ENCODE assay signal across 11 mouse cellular contexts in the genomic region with DNA sequence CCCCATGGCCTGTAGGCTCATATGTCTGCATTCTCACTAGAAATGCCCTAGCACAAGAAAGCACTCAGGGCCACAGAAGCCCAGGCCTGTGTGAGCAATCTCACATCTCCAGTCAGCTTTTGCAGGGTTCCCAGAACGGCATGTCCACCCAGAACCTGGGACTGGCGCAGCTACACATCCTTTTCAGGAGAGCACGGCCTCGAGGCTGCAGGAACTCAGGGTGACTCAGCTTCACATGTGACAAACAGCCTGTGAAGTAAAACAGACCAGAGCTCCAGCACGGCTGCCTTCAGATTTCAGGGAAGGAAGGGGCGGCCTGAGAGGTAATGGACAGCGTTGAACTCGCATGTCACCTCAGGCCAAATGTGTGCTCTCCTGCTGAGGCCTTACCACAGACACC. TPM values are rescaled to one million over a fixed set of nuclear protein-coding genes. Genes with fewer than 3 reads are reported as not detected.
A peak's percentile ranks its signal among the peaks of the same experiment; 100 is the strongest.
DNase-seq lines count a peak whose midpoint lies in the region; ATAC-seq and TF ChIP-seq lines count a peak whose summit lies in the region.
"Had no signal": no experiment of that assay in that cellular context is flagged by ENCODE, and none has a peak within 500 bp of the region (broad histone marks: within the 10 kb centered on the region; RNA-seq: fewer than 3 reads in every experiment).

No protein-coding gene starts in this region.

- H3K9me3 ChIP-seq in hindbrain, postnatal 0 days (ENCODE audit: low read length): no peaks in the 10 kb centered on the region
- no peaks in the 10 kb centered on the region for H3K9me3 ChIP-seq in hindbrain, embryonic 14.5 days (ENCODE audit: control insufficient read depth, low read length)
- no peaks in the 10 kb centered on the region for H3K9me3 ChIP-seq in embryonic facial prominence, embryonic 10.5 days
- H3K9me3 ChIP-seq in hindbrain, embryonic 10.5 days: no peaks in the 10 kb centered on the region
- H3K9me3 ChIP-seq: liver, embryonic 13.5 days; neural tube, embryonic 13.5 days had no signal

- no peaks in the 10 kb centered on the region for H3K36me3 ChIP-seq in hindbrain, postnatal 0 days (ENCODE audit: insufficient read depth, low read length)
- H3K36me3 ChIP-seq in hindbrain, embryonic 14.5 days (replicated peaks; ENCODE audit: control insufficient read depth, insufficient read depth): no peaks in the 10 kb centered on the region
- no peaks in the 10 kb centered on the region for H3K36me3 ChIP-seq in embryonic facial prominence, embryonic 10.5 days (replicated peaks)
- H3K36me3 ChIP-seq in hindbrain, embryonic 10.5 days: no peaks in the 10 kb centered on the region
- H3K36me3 ChIP-seq: liver, embryonic 13.5 days; neural tube, embryonic 13.5 days had no signal

- peak; percentile 7 for DNase-seq in hindbrain, postnatal 0 days (ENCODE audit: low spot score)
- DNase-seq in hindbrain, embryonic 14.5 days (ENCODE audit: low spot score): no peak
- DNase-seq in NIH3T3 (ENCODE audit: low read depth): peak; percentile 70
- no peak for DNase-seq in embryonic facial prominence, embryonic 10.5 days (ENCODE audit: low spot score)
- DNase-seq in layer of hippocampus, adult 9-11 months: no peak
- DNase-seq in cerebellum, adult 8-10 months: no peak
- DNase-seq in hindbrain, embryonic 10.5 days (ENCODE audit: low spot score): no peak
- DNase-seq: liver, embryonic 13.5 days had no signal

- H3K4me3 ChIP-seq in hindbrain, postnatal 0 days (ENCODE audit: low read length): no peak overlapping the region
- H3K4me3 ChIP-seq in hindbrain, embryonic 14.5 days (replicated peaks; ENCODE audit: low read length): no peak overlapping the region
- no peak overlapping the region for H3K4me3 ChIP-seq in embryonic facial prominence, embryonic 10.5 days
- H3K4me3 ChIP-seq in hindbrain, embryonic 10.5 days: no peak overlapping the region
- H3K4me3 ChIP-seq: liver, embryonic 13.5 days; neural tube, embryonic 13.5 days had no signal

- TF ChIP-seq CTCF in hindbrain, postnatal 0 days (IDR thresholded peaks at IDR 0.05; ENCODE audit: low read depth): no peak

- H3K27ac ChIP-seq in hindbrain, postnatal 0 days: no peak overlapping the region
- no peak overlapping the region for H3K27ac ChIP-seq in hindbrain, embryonic 14.5 days
- peak overlapping the region; percentile 54 for H3K27ac ChIP-seq in embryonic facial prominence, embryonic 10.5 days (replicated peaks)
- no peak overlapping the region for H3K27ac ChIP-seq in hindbrain, embryonic 10.5 days
- H3K27ac ChIP-seq: liver, embryonic 13.5 days; neural tube, embryonic 13.5 days had no signal

- H3K27me3 ChIP-seq in hindbrain, postnatal 0 days (ENCODE audit: insufficient read depth, low read length): no peaks in the 10 kb centered on the region
- H3K27me3 ChIP-seq in hindbrain, embryonic 14.5 days (ENCODE audit: control insufficient read depth, insufficient read depth, low read length): no peaks in the 10 kb centered on the region
- no peaks in the 10 kb centered on the region for H3K27me3 ChIP-seq in embryonic facial prominence, embryonic 10.5 days (replicated peaks; ENCODE audit: low read depth, poor library complexity, severe bottlenecking)
- no peaks in the 10 kb centered on the region for H3K27me3 ChIP-seq in hindbrain, embryonic 10.5 days (ENCODE audit: insufficient read depth, poor library complexity, severe bottlenecking)
- H3K27me3 ChIP-seq: CH12.LX; liver, embryonic 13.5 days; neural tube, embryonic 13.5 days had no signal

- no peak overlapping the region for H3K9ac ChIP-seq in hindbrain, postnatal 0 days (replicated peaks; ENCODE audit: low read length)
- H3K9ac ChIP-seq in hindbrain, embryonic 14.5 days: no peak overlapping the region
- H3K9ac ChIP-seq: liver, embryonic 13.5 days; neural tube, embryonic 13.5 days had no signal

- H3K4me2 ChIP-seq in hindbrain, postnatal 0 days (ENCODE audit: low read depth, low read length): no peak overlapping the region
- no peak overlapping the region for H3K4me2 ChIP-seq in hindbrain, embryonic 14.5 days (replicated peaks)
- H3K4me2 ChIP-seq: liver, embryonic 13.5 days; neural tube, embryonic 13.5 days had no signal

- 76% methylated on average over 8 of the region's 8 CpGs for WGBS in hindbrain, postnatal 0 days
- WGBS in hindbrain, embryonic 14.5 days: 72% methylated on average over 8 of the region's 8 CpGs
- WGBS in embryonic facial prominence, embryonic 10.5 days: 67% methylated on average over 8 of the region's 8 CpGs
- WGBS in hindbrain, embryonic 10.5 days: 75% methylated on average over 8 of the region's 8 CpGs

- ATAC-seq in hindbrain, postnatal 0 days: no peak
- ATAC-seq in hindbrain, embryonic 14.5 days (ENCODE audit: low FRiP score): no peak
- ATAC-seq in hematopoietic stem cell, adult 5-6 weeks (replicated peaks in 1 of 2; ENCODE audit: insufficient read depth in 1 of 2, low FRiP score in 2 of 2, low TSS enrichment in 1 of 2, low read depth in 1 of 2, poor library complexity in 2 of 2, severe bottlenecking in 2 of 2): peak; percentile 44 to 49

- H3K4me1 ChIP-seq in hindbrain, postnatal 0 days (ENCODE audit: insufficient read depth, low read length): no peaks in the 10 kb centered on the region
- H3K4me1 ChIP-seq in hindbrain, embryonic 14.5 days (replicated peaks; ENCODE audit: control insufficient read depth, insufficient read depth, low read length): peaks cover 5% of the 10 kb centered on the region
- peaks cover 28% of the 10 kb centered on the region for H3K4me1 ChIP-seq in embryonic facial prominence, embryonic 10.5 days
- H3K4me1 ChIP-seq in hindbrain, embryonic 10.5 days (replicated peaks): peaks cover 14% of the 10 kb centered on the region; the same call in 1 of the 2 replicates
- H3K4me1 ChIP-seq: liver, embryonic 13.5 days had no signal

RNA-seq across cellular contexts. Expression of a gene that starts 29.6 kb away (rescaled TPM):
- total RNA-seq in hindbrain, postnatal 0 days (2014; rRNA removed): 74.4 and 86.4 TPM in 2 replicates
- polyA plus RNA-seq in hindbrain, postnatal 0 days (2015; fragmentation: Nextera tagmentation; extraction: Ambion mirVana): 57.5 and 59.9 TPM in 2 replicates
- 34.7 and 35.2 TPM in 2 replicates for polyA plus RNA-seq in hindbrain, embryonic 14.5 days (2014; fragmentation: Nextera tagmentation; extraction: Ambion mirVana)
- 69.8 and 78.0 TPM in 2 replicates for polyA plus RNA-seq in embryonic facial prominence, embryonic 10.5 days (2016; fragmentation: Nextera tagmentation; extraction: Ambion mirVana)
- 405 and 467 TPM in 2 replicates for total RNA-seq in hematopoietic stem cell, adult 5-6 weeks (2017)
- 63.7 and 64.6 TPM in 2 replicates for polyA plus RNA-seq in hindbrain, embryonic 10.5 days (2016; fragmentation: Nextera tagmentation; extraction: Ambion mirVana)

Comparison
In these comparisons a context has a peak if more than half of its experiments do, and no peak if none do; other contexts are left out.
1. DNase-seq: peak in hindbrain, postnatal 0 days (single experiment) and NIH3T3 (single experiment); none in hindbrain, embryonic 14.5 days (single experiment), embryonic facial prominence, embryonic 10.5 days (single experiment), layer of hippocampus, adult 9-11 months (single experiment), cerebellum, adult 8-10 months (single experiment) and hindbrain, embryonic 10.5 days (single experiment).
2. ATAC-seq: peak in hematopoietic stem cell, adult 5-6 weeks (2 of 2); none in hindbrain, postnatal 0 days (single experiment) and hindbrain, embryonic 14.5 days (single experiment).